Mouse (Mus musculus) forebrain, embryonic 11.5 days (tissue): ENCODE results near the gene Vwa8. TPM values are rescaled to one million over a fixed set of nuclear protein-coding genes. Genes with fewer than 3 reads are reported as not detected.
A peak's percentile ranks its signal among the peaks of the same experiment; 100 is the strongest.

ENCODE experiments used
- ATAC-seq: fragments of 200-750 bp; cut with Nextera tagmentation; replicated peaks from 2 replicates; pipeline ENCODE4 v1.8.0; 2017; ENCODE audit warnings: moderate TSS enrichment; ENCODE audit not compliant: low FRiP score
- DNase-seq: peaks from one replicate; pipeline ENCODE4 v3.0.0-alpha.2; 2017; ENCODE audit warnings: low spot score
- H3K27ac ChIP-seq: fragments of 300-500 bp; sonication (generic); 2 replicates; pipeline ENCODE4 v1.5.1; 2014; ENCODE audit warnings: low read depth, low read length
- H3K27me3 ChIP-seq: fragments of 300-500 bp; sonication (generic); 2 replicates; pipeline ENCODE4 v1.6.1; 2014; ENCODE audit warnings: mild to moderate bottlenecking, low read length, mixed read lengths; ENCODE audit not compliant: control insufficient read depth, insufficient read depth
- H3K36me3 ChIP-seq: fragments of 300-500 bp; sonication (generic); 2 replicates; pipeline ENCODE4 v1.6.1; 2014; ENCODE audit warnings: mild to moderate bottlenecking, low read length, moderate library complexity, mixed read lengths; ENCODE audit not compliant: control insufficient read depth, insufficient read depth
- H3K4me1 ChIP-seq: fragments of 300-500 bp; sonication (generic); replicated peaks from 2 replicates; pipeline ENCODE4 v1.6.1; 2014; ENCODE audit warnings: low read length, mixed read lengths; ENCODE audit not compliant: control insufficient read depth, insufficient read depth
- H3K4me2 ChIP-seq: fragments of 300-500 bp; sonication (generic); 2 replicates; pipeline ENCODE4 v1.6.1; 2014; ENCODE audit warnings: low read depth, mild to moderate bottlenecking, low read length, moderate library complexity, mixed read lengths; ENCODE audit not compliant: severe bottlenecking
- H3K4me3 ChIP-seq: fragments of 300-500 bp; sonication (generic); 2 replicates; pipeline ENCODE4 v1.5.1; 2014; ENCODE audit warnings: low read depth, low read length
- H3K9ac ChIP-seq: fragments of 300-500 bp; sonication (generic); 2 replicates; pipeline ENCODE4 v1.6.1; 2014; ENCODE audit warnings: low read length
- H3K9me3 ChIP-seq: fragments of 300-500 bp; sonication (generic); 2 replicates; pipeline ENCODE4 v1.6.1; 2016; ENCODE audit warnings: low read length, mixed read lengths; ENCODE audit not compliant: control insufficient read depth
- WGBS: fragments of 180-500 bp; shearing (Covaris S2); extraction: QIAGEN DNeasy Blood & Tissue Kit; methylation state at CpG from one replicate; pipeline ENCODE4 v1.1.7; 2014; 5-methylcytosine and 5-hydroxymethylcytosine counted together
- polyA plus RNA-seq: library from polyadenylated mRNA; unstranded; fragments of >200 nt; fragmentation: Nextera tagmentation; extraction: Ambion mirVana; gene quantifications from 2 replicates; pipeline ENCODE4 v1.2.1, GENCODE M21; 2014

The Vwa8 gene
- polyA plus RNA-seq, 1 experiment from 2014 or later = 9.2 TPM

- peak overlapping the region; percentile 55 for H3K9ac ChIP-seq
- DNase-seq (peak; percentile 73), ATAC-seq (peak; percentile 49)
- H3K4me3 ChIP-seq = no peak overlapping the region
- 26% methylated on average over 4 of the region's 4 CpGs for WGBS
- no peaks in the 10 kb centered on the region for H3K9me3 ChIP-seq
- peak overlapping the region; percentile 18; the same call in 1 of the 2 replicates for H3K4me2 ChIP-seq
- no peaks in the 10 kb centered on the region for H3K27me3 ChIP-seq
- no peaks in the 10 kb centered on the region for H3K36me3 ChIP-seq
- peaks cover 17% of the 10 kb centered on the region for H3K4me1 ChIP-seq
- H3K27ac ChIP-seq = peak overlapping the region; percentile 98
These were observed 354.0 kb downstream of the Vwa8 start for GRCm38 (mm10) chr14:79202722-79203362.

- no peaks in the 10 kb centered on the region for H3K36me3 ChIP-seq
- H3K4me1 ChIP-seq = peaks cover 17% of the 10 kb centered on the region
- 3% methylated on average over 12 of the region's 12 CpGs for WGBS
- peak overlapping the region; percentile 98 for H3K27ac ChIP-seq
- no peaks in the 10 kb centered on the region for H3K9me3 ChIP-seq
- 0 out of 2 replicates have a peak overlapping the region, but pooled peaks have one; percentile 18 for H3K4me2 ChIP-seq
- H3K9ac ChIP-seq = peak overlapping the region; percentile 38; the same call in 1 of the 2 replicates
- H3K4me3 ChIP-seq = no peak overlapping the region
- peak; percentile 88 for DNase-seq
- peak; percentile 98 for ATAC-seq
- no peaks in the 10 kb centered on the region for H3K27me3 ChIP-seq
These were observed 354.8 kb downstream of the Vwa8 start for GRCm38 (mm10) chr14:79203496-79204158.

GRCm38 (mm10) chr14:79204866-79205265 lies 356.0 kb downstream of the Vwa8 start:
- Histone ChIP-seq H3K36me3 (no peaks in the 10 kb centered on the region), H3K4me2 (no peak overlapping the region), H3K27ac (peak overlapping the region; percentile 98), H3K4me1 (peaks cover 17% of the 10 kb centered on the region), H3K9me3 (no peaks in the 10 kb centered on the region), H3K4me3 (no peak overlapping the region), H3K27me3 (no peaks in the 10 kb centered on the region), H3K9ac (no peak overlapping the region)
- peak; percentile 47 for DNase-seq
- no peak for ATAC-seq
- WGBS = 83% methylated on average over 7 of the region's 7 CpGs

GRCm38 (mm10) chr14:79206210-79206609 lies 357.4 kb downstream of the Vwa8 start:
- Histone ChIP-seq H3K36me3 (no peaks in the 10 kb centered on the region), H3K9ac (no peak overlapping the region; the same call in 1 of the 2 replicates), H3K4me3 (no peak overlapping the region), H3K27me3 (no peaks in the 10 kb centered on the region), H3K9me3 (no peaks in the 10 kb centered on the region), H3K4me1 (peaks cover 17% of the 10 kb centered on the region), H3K27ac (peak overlapping the region; percentile 59; the same call in 1 of the 2 replicates), H3K4me2 (no peak overlapping the region)
- DNase-seq (peak; percentile 48), ATAC-seq (no peak)
- 72% methylated on average over 11 of the region's 11 CpGs for WGBS

GRCm38 (mm10) chr14:79208468-79208867 lies 359.6 kb downstream of the Vwa8 start:
- H3K4me2 ChIP-seq = no peak overlapping the region
- H3K9ac ChIP-seq = no peak overlapping the region
- H3K27ac ChIP-seq = no peak overlapping the region
- no peak overlapping the region for H3K4me3 ChIP-seq
- H3K27me3 ChIP-seq = no peaks in the 10 kb centered on the region
- no peaks in the 10 kb centered on the region for H3K9me3 ChIP-seq
- H3K4me1 ChIP-seq = peaks cover 10% of the 10 kb centered on the region
- no peaks in the 10 kb centered on the region for H3K36me3 ChIP-seq
- no peak for ATAC-seq
- no peak for DNase-seq

- Histone ChIP-seq H3K27me3 (no peaks in the 10 kb centered on the region), H3K9me3 (no peaks in the 10 kb centered on the region; the same call in 1 of the 2 replicates), H3K4me2 (no peak overlapping the region), H3K27ac (no peak overlapping the region), H3K4me1 (no peaks in the 10 kb centered on the region; the same call in 1 of the 2 replicates), H3K9ac (no peak overlapping the region), H3K4me3 (no peak overlapping the region), H3K36me3 (no peaks in the 10 kb centered on the region)
- DNase-seq (peak; percentile 35), ATAC-seq (no peak)
- 84% methylated on average over 3 of the region's 3 CpGs for WGBS
These were observed 361.0 kb downstream of the Vwa8 start for GRCm38 (mm10) chr14:79209813-79210212.

GRCm38 (mm10) chr14:79212380-79212991 lies 363.6 kb downstream of the Vwa8 start:
- no peak overlapping the region for H3K9ac ChIP-seq
- H3K9me3 ChIP-seq = no peaks in the 10 kb centered on the region; the same call in 1 of the 2 replicates
- H3K27ac ChIP-seq = no peak overlapping the region
- ATAC-seq (0 out of 2 replicates have a peak, but pooled peaks have one; percentile 33), DNase-seq (peak; percentile 39)
- no peak overlapping the region for H3K4me3 ChIP-seq
- WGBS = 90% methylated on average over 11 of the region's 11 CpGs
- no peaks in the 10 kb centered on the region for H3K4me1 ChIP-seq
- no peak overlapping the region for H3K4me2 ChIP-seq
- no peaks in the 10 kb centered on the region for H3K36me3 ChIP-seq
- H3K27me3 ChIP-seq = no peaks in the 10 kb centered on the region

- Histone ChIP-seq H3K36me3 (no peaks in the 10 kb centered on the region), H3K4me2 (no peak overlapping the region), H3K9me3 (no peaks in the 10 kb centered on the region; the same call in 1 of the 2 replicates), H3K27me3 (no peaks in the 10 kb centered on the region), H3K4me1 (no peaks in the 10 kb centered on the region), H3K9ac (no peak overlapping the region), H3K4me3 (no peak overlapping the region), H3K27ac (no peak overlapping the region)
- WGBS = 95% methylated on average over 6 of the region's 6 CpGs
- DNase-seq (peak; percentile 10), ATAC-seq (no peak)
These were observed 365.3 kb downstream of the Vwa8 start for GRCm38 (mm10) chr14:79214129-79214528.
